Mouse (Mus musculus): ENCODE data around the gene Qrsl1. TPM values are rescaled to one million over a fixed set of nuclear protein-coding genes. Genes with fewer than 3 reads are reported as not detected.

Qrsl1 gene
- polyA plus RNA-seq, 1 experiment from 2014 or later, result 24.4 TPM

DNA sequence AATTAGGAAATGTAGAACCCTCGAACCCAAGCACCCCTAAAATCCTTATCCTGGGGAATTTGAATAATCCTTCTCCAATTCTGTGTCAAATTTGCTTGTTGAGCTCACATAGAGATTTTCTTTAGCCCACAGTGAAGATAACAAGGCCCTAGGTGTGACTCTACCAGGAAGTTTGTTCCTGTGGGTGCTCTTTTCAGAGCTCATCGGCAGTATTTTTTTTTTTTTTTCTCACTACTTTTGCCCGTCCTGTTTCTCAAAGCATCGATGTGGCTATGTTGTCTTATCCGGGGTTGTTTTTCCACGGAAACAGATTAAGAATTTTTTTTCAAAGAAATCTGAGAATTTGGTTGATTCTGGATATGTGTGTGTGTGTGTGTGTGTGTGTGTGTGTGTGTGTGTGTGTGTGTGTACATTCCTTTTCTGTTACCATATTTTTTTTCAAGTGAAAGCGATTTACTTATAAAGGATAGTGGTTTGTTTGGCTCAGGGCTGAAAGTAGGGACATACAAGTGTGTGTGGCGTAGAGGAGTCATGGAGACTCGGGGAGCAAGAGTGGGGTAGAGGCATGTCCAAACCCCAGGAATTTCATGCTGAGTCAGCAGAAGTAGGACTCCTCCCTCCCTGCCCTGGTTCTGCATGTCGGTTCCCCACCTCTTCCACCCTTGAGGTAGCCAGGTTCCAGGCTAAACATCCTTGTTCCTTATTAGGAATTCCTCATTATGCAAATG, 73.4 kb downstream of the Qrsl1 start:
- H3K4me2 ChIP-seq (replicated peaks; ENCODE audit: low read depth, low read length), result no peak overlapping the region
- no peaks in the 10 kb centered on the region for H3K4me1 ChIP-seq (ENCODE audit: control insufficient read depth, insufficient read depth, low read length)
- no peak overlapping the region for H3K27ac ChIP-seq (ENCODE audit: low read length)
- H3K36me3 ChIP-seq (ENCODE audit: control insufficient read depth, insufficient read depth, low read length), result no peaks in the 10 kb centered on the region
- 92% methylated on average over 10 of the region's 10 CpGs for WGBS
- no peaks in the 10 kb centered on the region for H3K27me3 ChIP-seq (ENCODE audit: control insufficient read depth, insufficient read depth, low read length)
- no peaks in the 10 kb centered on the region for H3K9me3 ChIP-seq (ENCODE audit: control insufficient read depth, low read depth, low read length)
- no peak overlapping the region for H3K9ac ChIP-seq (replicated peaks; ENCODE audit: low read depth, low read length)
- no peak for ATAC-seq (ENCODE audit: insufficient number of reproducible peaks, insufficient read depth, low FRiP score, low read depth)
- no peak overlapping the region for H3K4me3 ChIP-seq (ENCODE audit: low read depth, low read length)

DNA sequence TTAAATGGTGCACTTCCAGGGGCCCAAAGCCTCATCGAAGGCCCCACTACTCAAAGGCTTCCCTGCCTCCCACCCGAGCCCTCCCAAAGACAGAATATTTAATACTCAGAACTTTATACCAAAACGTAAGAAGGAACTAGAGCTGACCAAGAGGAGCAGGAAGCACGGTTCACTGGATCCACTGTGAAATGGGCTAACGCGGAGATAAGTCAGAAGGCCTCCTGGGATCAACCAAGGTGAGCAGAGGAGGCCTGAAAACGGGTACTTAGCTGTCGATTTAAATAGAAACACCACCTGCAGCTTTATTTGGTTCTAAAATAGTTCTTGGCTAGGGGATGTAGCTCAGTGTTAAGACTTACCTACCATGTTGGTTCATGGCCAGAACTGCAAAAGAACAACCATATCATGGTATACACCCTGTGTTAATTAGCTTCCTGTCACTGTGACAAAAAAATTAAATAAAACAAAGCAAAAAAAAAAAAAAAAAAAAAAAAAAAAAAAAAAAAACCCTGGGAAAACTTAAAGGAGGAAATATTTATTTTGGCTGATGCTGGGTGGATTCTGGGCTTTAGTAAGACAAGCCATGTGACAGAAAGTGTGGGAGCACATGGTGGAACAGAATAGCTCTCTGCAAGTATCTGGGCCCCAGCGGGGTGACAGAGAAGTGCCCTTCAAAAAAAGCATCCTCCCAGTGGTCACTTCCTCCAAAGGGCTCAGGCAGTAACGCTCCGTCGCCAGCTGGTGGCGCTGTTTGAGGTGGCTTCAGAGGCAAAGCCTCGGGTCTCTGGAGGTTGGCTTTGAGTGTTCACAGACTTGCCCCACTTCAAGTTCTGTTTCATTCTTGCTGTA, 74.5 kb downstream of the Qrsl1 start:
- Histone ChIP-seq H3K27me3 (ENCODE audit: control insufficient read depth, insufficient read depth, low read length) (no peaks in the 10 kb centered on the region), H3K27ac (ENCODE audit: low read length) (no peak overlapping the region), H3K9ac (replicated peaks; ENCODE audit: low read depth, low read length) (no peak overlapping the region), H3K4me1 (ENCODE audit: control insufficient read depth, insufficient read depth, low read length) (no peaks in the 10 kb centered on the region), H3K4me2 (replicated peaks; ENCODE audit: low read depth, low read length) (no peak overlapping the region), H3K9me3 (ENCODE audit: control insufficient read depth, low read depth, low read length) (no peaks in the 10 kb centered on the region), H3K36me3 (ENCODE audit: control insufficient read depth, insufficient read depth, low read length) (no peaks in the 10 kb centered on the region), H3K4me3 (ENCODE audit: low read depth, low read length) (no peak overlapping the region)
- ATAC-seq (ENCODE audit: insufficient number of reproducible peaks, insufficient read depth, low FRiP score, low read depth), result no peak
- 84% methylated on average over 14 of the region's 14 CpGs for WGBS

DNA sequence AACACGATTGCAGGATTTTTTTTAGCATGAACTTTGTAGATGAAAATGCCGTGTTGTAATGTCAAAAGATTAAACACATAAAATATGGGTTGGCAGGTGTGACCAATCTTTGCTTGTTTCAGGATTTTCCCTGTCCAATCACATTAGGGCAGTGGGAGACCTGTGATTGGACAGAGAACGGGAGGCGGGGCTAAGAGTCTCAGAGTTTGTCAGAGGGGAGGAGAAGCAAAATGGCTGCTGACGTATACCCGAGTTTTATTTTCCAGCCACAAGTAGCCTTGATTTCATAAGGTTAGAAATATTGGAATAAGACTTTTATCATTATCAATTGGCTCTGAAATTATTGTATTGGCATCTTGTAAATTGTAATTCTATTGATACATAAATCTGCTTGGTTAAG, 75.8 kb downstream of the Qrsl1 start:
- Histone ChIP-seq H3K27me3 (ENCODE audit: control insufficient read depth, insufficient read depth, low read length) (no peaks in the 10 kb centered on the region), H3K9ac (replicated peaks; ENCODE audit: low read depth, low read length) (no peak overlapping the region), H3K36me3 (ENCODE audit: control insufficient read depth, insufficient read depth, low read length) (no peaks in the 10 kb centered on the region), H3K4me2 (replicated peaks; ENCODE audit: low read depth, low read length) (no peak overlapping the region), H3K27ac (ENCODE audit: low read length) (no peak overlapping the region), H3K4me3 (ENCODE audit: low read depth, low read length) (no peak overlapping the region), H3K4me1 (ENCODE audit: control insufficient read depth, insufficient read depth, low read length) (no peaks in the 10 kb centered on the region), H3K9me3 (ENCODE audit: control insufficient read depth, low read depth, low read length) (no peaks in the 10 kb centered on the region)
- 90% methylated on average over 6 of the region's 6 CpGs for WGBS
- no peak for ATAC-seq (ENCODE audit: insufficient number of reproducible peaks, insufficient read depth, low FRiP score, low read depth)

DNA sequence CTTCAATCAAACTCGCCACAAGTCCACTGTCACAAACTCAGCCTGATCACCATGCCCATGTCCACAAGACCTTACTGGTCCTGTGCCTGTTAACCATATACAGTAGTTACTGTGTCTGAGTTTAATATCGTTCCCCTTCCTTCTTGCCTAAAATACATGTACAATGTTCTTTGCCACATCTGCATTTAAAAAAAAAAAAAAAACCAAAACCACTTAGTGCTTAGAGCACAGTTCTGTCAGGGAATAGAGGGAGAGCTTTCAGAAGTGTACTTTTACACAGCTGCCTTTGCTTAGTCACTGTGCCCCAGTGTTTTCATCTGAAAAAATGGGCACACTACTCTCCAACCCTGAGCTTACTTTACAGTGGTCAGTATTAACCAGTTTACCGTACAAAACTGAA, 76.8 kb downstream of the Qrsl1 start:
- Histone ChIP-seq H3K27ac (ENCODE audit: low read length) (no peak overlapping the region), H3K9ac (replicated peaks; ENCODE audit: low read depth, low read length) (no peak overlapping the region), H3K9me3 (ENCODE audit: control insufficient read depth, low read depth, low read length) (no peaks in the 10 kb centered on the region), H3K4me1 (ENCODE audit: control insufficient read depth, insufficient read depth, low read length) (no peaks in the 10 kb centered on the region), H3K27me3 (ENCODE audit: control insufficient read depth, insufficient read depth, low read length) (no peaks in the 10 kb centered on the region), H3K4me3 (ENCODE audit: low read depth, low read length) (no peak overlapping the region), H3K4me2 (replicated peaks; ENCODE audit: low read depth, low read length) (no peak overlapping the region), H3K36me3 (ENCODE audit: control insufficient read depth, insufficient read depth, low read length) (no peaks in the 10 kb centered on the region)
- WGBS, result 90% methylated on average over 3 of the region's 3 CpGs
- ATAC-seq (ENCODE audit: insufficient number of reproducible peaks, insufficient read depth, low FRiP score, low read depth), result no peak

Other genes with a start within 250 kb of the Qrsl1 start
- gene Rtn4ip1, start 62 bp upstream of the Qrsl1 start, polyA plus RNA-seq (2014; fragmentation: Nextera tagmentation; extraction: Ambion mirVana), result 10.9 and 11.3 TPM in 2 replicates
- gene Crybg1, start 247.1 kb upstream of the Qrsl1 start, polyA plus RNA-seq (2014; fragmentation: Nextera tagmentation; extraction: Ambion mirVana), result 2.7 and 2.8 TPM in 2 replicates